Mouse (Mus musculus) layer of hippocampus, postnatal 36 days (tissue): Measurements from ENCODE around the gene Hoxd11. TPM values are rescaled to one million over a fixed set of nuclear protein-coding genes. Genes with fewer than 3 reads are reported as not detected.

Source experiments
- DNase-seq, 2 experiments: peaks; one replicate each; pipeline ENCODE4 v3.0.0; 2022
- total RNA-seq, 2 experiments: library from RNA; stranded (reverse); gene quantifications; 2 replicates each; pipeline ENCODE4 v1.2.3; 2021

Hoxd11 gene
- total RNA-seq, 2 experiments from 2014 or later: not detected

DNA sequence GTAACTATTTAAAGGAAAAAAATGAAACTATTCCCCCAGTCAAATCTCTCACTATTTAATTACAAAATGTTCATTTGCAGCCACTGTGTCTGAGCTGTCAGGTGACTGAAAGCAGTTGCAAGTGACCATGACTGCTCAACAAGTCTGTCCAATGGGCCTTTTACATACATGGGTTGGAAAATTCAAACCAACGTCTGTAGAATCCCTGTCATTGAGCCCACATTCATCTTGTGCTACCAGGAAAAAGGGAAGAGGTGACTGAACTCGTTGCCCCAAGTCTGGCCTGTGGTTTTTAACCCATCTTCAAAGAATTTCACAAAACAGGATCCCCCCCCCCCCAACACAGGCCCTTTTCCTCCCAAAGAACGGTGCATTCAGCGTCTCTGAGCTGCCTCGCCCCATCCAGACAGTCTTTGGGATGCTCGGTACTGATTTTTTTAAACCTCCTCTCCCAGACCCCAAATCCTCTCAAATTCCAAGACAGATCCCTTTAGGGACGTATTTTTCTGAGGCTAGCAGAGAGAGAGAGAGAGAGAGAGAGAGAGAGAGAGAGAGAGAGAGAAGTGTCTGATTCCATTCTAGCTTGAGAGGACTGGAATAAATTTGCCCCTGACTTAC is 16.6 kb downstream of the Hoxd11 start:
- DNase-seq: no peak

DNA sequence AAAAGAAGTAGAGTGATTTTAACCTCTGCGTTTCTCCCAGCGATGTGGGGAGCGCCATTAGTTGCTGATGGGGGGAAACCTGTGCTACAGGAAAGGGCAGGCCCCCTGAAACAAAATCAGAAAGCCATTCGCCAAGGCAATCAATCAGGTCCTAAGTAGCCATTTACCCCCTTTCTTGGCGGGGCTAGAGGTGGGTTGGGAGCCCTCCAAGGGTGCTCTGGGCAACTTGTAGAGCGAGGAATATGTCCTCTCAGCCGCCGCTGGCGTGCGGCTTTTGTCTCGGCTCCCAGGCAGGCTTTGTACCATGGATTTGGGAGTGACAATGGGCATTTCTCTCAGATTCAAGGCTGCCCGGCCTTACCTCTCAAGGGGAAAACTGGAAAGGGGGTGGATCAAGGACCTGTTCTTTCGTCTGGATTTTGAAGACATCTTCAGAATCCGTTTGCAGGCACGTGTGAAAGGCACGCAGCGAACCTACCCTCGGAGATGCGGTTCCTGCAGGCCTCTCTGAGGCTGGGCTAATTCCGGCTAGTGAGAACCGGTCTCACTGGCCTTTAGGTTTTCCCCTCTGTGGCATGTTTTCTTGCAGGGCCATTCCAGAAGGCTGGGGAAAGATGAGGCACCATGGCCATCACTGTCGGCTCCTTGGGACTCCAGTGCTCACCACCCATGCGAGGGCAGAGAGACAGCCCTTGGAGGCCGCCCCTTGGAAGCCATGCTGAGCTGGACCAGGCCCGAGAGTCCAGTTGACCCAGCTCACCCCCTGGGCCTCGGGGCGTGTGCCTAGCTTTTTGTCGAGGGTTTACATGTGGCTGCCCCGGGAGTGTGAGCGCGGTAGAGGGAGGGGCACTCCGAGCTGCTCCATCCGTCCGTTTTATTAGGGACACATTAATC is 17.3 kb downstream of the Hoxd11 start:
- no peak for DNase-seq

DNA sequence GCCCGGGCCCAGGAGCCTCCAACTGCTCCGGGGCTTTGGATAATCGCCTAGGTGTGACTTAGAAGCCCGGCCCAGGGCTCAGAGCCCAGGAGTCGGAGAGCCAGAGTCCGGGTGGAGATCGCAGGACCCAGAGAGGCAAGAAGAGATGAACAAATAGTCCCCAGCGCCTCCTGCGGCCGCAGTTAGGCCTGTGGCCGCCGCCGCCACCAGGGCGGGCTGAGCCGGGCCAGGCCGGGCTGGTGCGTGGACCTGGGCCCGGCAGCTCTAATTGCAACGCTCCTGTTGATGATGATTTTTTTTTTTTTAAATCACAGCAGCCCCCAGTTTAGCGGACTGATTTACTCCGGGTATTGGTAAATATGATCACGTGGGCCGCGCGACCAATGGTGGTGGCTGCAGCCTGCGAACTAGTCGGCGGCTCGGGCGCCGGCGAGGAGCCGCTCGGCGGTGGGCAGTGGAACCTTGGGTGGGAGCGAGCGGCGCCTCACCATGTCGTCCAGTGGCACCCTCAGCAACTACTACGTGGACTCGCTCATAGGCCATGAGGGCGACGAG is 18.3 kb downstream of the Hoxd11 start, which contains the start of gene Hoxd9:
Hoxd9 (plus strand) TSS at position 161 of the 555 bp plus-strand sequence.
- no peak for DNase-seq

GRCm38 (mm10) chr2:74698201-74699052 is 19.1 kb downstream of the Hoxd11 start:
- no peak for DNase-seq

GRCm38 (mm10) chr2:74699053-74699430 is 19.7 kb downstream of the Hoxd11 start:
- DNase-seq: no peak

- DNase-seq: no peak
These were observed 20.5 kb downstream of the Hoxd11 start for GRCm38 (mm10) chr2:74699664-74700545.

GRCm38 (mm10) chr2:74700546-74701112 is 21.3 kb downstream of the Hoxd11 start:
- no peak for DNase-seq

DNA sequence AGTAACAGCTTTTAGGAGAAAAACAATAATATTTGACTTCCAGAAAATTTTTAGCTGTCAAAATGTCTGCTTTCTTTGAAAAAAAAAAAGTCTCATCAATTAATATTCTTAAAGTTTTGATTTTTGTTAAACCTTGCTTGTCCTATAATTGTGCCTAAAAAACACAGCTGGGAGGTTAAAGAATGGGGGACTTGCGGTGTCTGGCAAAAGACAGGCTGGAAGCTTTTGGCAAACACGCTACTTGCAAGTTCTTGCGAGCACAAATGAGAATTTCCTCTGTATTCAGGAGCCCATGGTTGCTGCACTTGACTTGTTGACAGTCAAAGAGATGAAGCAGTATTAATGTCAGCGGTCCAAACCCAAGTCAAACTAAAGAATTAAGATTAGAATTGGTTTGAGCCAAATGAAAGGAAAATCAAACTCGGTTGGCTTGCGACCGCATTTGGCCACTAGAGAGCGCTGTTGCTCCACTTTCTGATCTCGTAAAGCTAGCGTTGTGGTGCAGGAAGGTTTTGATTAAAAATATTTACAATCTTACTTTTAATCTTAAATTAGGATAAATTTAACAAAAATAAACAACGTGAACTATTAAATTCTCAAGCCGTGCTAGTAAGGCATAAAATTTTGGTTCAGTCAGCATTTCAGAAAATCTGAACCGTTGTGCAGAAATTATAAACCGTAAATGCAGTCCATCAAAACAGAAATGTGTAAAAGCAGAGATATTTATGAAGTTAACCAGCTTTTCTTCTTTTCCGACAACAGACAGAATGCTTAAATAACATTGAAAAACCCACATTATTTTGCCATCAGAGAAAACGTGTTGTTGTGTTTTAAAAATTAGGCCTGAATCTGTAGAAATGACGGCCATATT is 22.8 kb downstream of the Hoxd11 start:
- DNase-seq: peak; percentile 63 to 75

- DNase-seq: no peak
These were observed 23.5 kb downstream of the Hoxd11 start for GRCm38 (mm10) chr2:74702820-74703219.

- DNase-seq: no peak
These were observed 24.0 kb downstream of the Hoxd11 start for GRCm38 (mm10) chr2:74703317-74703716.

DNA sequence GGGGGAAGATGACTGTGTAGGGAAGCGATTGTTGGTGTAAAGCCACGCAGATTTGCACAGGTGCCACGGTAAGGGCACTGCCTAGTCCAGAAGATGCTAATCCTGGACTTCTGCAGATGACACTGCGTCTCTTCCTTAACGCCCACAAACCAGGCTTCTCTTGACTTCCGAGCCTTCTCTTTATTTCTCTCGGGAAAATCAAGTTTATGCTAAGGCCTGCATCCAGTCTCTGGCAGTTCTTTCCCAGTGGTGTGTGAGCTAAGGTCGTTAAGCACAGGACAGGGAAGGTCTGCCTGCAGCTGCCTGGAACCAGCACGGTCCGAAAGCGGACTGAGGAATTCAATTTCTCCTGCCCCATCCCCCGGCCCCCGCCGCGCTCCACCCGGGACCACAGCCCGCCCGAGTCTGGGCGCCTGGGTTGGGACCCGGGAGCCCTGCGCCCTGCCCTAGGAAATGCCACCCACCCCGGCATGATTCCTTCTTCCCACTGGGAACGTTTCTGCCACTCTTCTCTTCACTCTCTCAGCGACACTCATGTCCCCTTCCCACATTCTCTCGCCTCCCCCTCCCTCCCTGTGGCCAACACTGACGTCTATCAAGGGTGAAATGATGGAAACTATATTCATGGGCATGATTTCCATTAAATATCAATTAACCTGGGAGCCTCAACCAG is 24.5 kb downstream of the Hoxd11 start:
- no peak for DNase-seq

DNA sequence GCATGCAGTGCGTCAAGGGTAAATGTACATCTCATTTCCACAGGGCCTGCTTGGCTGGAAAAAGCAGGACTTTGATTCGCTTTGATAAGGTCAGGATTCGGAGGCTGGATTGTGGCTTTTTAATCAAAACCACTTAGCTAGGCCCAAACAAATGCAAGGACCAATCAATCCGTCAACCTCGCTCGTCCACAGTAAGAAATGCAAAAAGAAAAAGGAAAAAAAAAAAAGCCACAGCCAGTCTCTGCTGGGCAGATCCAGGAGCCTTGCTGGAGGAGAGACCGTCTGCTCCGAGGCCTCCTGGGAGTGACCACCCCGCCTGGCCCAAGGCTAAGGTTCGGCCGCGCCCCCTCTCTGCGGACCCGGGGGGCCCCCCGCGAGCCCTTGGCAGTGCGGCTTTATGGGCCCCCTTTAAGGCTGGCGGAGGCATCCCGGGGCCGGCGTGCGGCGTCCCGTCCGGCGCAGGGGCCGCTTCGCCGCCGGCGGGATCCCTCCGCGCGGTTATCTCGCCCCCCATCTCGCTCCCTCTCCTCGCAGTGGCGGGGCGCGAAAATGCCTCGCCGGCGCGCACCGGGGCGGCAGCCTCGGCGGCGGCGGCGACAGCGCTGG is 25.1 kb downstream of the Hoxd11 start, which contains the start of gene Hoxd8:
Hoxd8 (plus strand) TSS at position 223 of the 606 bp plus-strand sequence.
- no peak for DNase-seq

DNA sequence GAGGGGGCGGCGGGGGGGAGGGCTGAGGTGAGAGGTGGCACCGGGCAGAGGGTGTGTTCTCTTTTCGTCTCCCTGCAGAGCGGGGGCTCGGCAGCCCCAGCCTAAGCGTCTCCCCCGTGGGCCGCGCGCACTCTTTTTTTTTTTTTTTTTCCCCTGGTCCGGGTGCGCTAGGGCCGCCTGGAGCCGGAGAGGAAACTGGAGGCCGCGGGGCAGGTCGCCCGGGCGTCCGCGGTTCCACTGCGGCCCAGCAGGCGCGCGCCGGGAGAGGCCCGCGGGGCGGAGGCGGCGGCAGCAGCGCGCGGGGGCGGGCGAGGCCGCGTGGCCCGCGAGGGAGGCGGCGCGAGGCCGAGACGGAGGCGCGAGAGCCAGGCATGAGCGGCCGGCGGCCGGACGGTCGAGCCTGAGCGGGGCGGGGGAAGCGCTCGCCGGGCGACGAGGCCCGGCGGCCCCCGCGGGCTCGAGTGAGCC is 25.7 kb downstream of the Hoxd11 start:
- DNase-seq: no peak

GRCm38 (mm10) chr2:74705467-74706089 is 26.2 kb downstream of the Hoxd11 start:
- no peak for DNase-seq

DNA sequence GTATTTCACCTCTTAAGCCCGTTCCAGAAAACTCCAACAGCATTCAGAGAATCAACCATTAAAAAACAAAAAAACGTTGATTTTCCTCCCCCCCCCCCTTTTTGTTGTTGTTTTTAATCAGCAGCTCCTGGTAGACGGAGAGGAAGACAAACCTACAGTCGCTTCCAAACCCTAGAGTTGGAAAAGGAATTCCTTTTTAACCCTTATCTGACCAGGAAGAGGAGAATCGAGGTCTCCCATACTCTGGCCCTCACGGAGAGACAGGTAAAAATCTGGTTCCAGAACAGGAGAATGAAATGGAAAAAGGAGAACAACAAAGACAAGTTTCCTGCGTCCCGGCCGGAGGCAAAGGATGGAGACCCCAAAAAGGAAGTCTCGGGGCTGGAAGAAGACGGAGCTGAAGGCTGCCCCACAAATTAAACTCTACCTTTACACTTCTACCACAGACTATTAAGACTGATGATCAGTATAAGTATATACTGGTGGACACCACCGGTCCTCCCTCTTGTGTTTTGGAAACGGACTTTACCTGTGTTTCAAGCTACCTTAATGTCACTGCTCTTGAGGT is 27.1 kb downstream of the Hoxd11 start:
- no peak for DNase-seq

GRCm38 (mm10) chr2:74707599-74707998 is 28.2 kb downstream of the Hoxd11 start:
- no peak for DNase-seq

DNA sequence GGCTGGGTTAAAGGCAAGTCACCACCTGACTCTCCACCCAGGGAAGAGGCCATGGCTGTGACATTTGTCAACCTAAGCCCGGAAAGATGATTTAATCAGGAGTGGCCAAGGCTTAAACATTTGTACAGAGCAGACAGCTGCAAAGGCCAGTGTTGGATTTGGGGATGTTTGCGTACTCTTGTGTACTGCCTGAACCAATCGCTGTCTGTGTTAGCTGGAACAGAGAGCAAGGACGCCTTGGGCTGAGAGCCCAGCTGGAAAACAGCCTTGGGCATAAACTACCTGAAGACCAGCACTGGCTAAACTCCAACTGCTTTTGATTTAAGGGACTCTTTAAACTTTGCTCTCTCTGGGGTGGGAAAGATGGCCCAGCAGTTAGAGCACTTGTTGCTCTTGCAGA is 29.3 kb downstream of the Hoxd11 start:
- no peak for DNase-seq
